Mouse (Mus musculus) ES-E14 (cell line): ENCODE measurements around the gene Notch1.

ENCODE experiments used
- CHD2 ChIP-seq: IDR thresholded peaks from 2 replicates; pipeline ENCODE4 v1.6.1; 2014; ENCODE audit warnings: mild to moderate bottlenecking, low read depth, low read length, inconsistent platforms
- ZC3H11A ChIP-seq: IDR thresholded peaks from 2 replicates; pipeline ENCODE4 v1.6.1; 2012; ENCODE audit warnings: low read depth, mild to moderate bottlenecking, inconsistent platforms, low read length, borderline replicate concordance
- ZNF384 ChIP-seq: IDR thresholded peaks from 2 replicates; pipeline ENCODE4 v1.6.1; 2012; ENCODE audit warnings: low read depth, low read length, inconsistent platforms

- TF ChIP-seq ZC3H11A (no peak), ZNF384 (no peak), CHD2 (no peak)
Measured at GRCm38 (mm10) chr2:26539516-26539915, 23.1 kb upstream of the Notch1 start.
